23 mouse cellular contexts compared by ENCODE assay signal in genomic region chr7:141369918-141370317, GRCm38 (mm10). TPM values are rescaled to one million over a fixed set of nuclear protein-coding genes. Genes with fewer than 3 reads are reported as not detected.
DNase-seq lines count a peak whose midpoint lies in the region; ATAC-seq and TF ChIP-seq lines count a peak whose summit lies in the region.
"Had no signal": no experiment of that assay in that cellular context is flagged by ENCODE, and none has a peak within 500 bp of the region (broad histone marks: within the 10 kb centered on the region; RNA-seq: fewer than 3 reads in every experiment).

No protein-coding gene starts in this region.

- WGBS in bone marrow, adult 2 months, result 19% methylated on average over 5 of the region's 5 CpGs
- WGBS in liver, embryonic 13.5 days (ENCODE audit: insufficient replicate concordance), result 45% methylated on average over 5 of the region's 5 CpGs
- 70% methylated on average over 5 of the region's 5 CpGs for WGBS in midbrain, embryonic 15.5 days
- 72% methylated on average over 5 of the region's 5 CpGs for WGBS in midbrain, postnatal 0 days

- TF ChIP-seq POLR2A in CH12.LX (IDR thresholded peaks at IDR 0.05; ENCODE audit: low read depth, low read length), result no peak
- TF ChIP-seq POLR2A in bone marrow, adult 2 months (IDR thresholded peaks at IDR 0.05; ENCODE audit: borderline replicate concordance, control insufficient read depth, low read depth, low read length), result no peak

- peaks cover 5% of the 10 kb centered on the region for H3K27me3 ChIP-seq in CH12.LX (replicated peaks)
- H3K27me3 ChIP-seq in liver, embryonic 13.5 days, result no peaks in the 10 kb centered on the region
- no peaks in the 10 kb centered on the region for H3K27me3 ChIP-seq in midbrain, embryonic 15.5 days (replicated peaks)
- no peaks in the 10 kb centered on the region for H3K27me3 ChIP-seq in midbrain, postnatal 0 days (ENCODE audit: insufficient read depth, low read length)
- H3K27me3 ChIP-seq: embryonic facial prominence, embryonic 13.5 days; neural tube, embryonic 12.5 days; stomach, embryonic 15.5 days had no signal

- no peak overlapping the region for H3K27ac ChIP-seq in CH12.LX (ENCODE audit: insufficient read depth, low read depth)
- H3K27ac ChIP-seq in bone marrow, adult 2 months (ENCODE audit: control insufficient read depth, insufficient read depth, low read depth, low read length, poor library complexity), result peak overlapping the region; percentile 26; the same call in 1 of the 2 replicates
- peak overlapping the region; percentile 43 for H3K27ac ChIP-seq in liver, embryonic 13.5 days
- no peak overlapping the region for H3K27ac ChIP-seq in midbrain, embryonic 15.5 days
- no peak overlapping the region for H3K27ac ChIP-seq in midbrain, postnatal 0 days (ENCODE audit: low read depth, low read length)
- H3K27ac ChIP-seq: embryonic facial prominence, embryonic 13.5 days; hindbrain, postnatal 0 days; neural tube, embryonic 12.5 days; stomach, embryonic 15.5 days had no signal

- ATAC-seq in liver, embryonic 13.5 days (ENCODE audit: low read depth), result no peak
- ATAC-seq in midbrain, embryonic 15.5 days (replicated peaks), result no peak
- ATAC-seq in midbrain, postnatal 0 days (ENCODE audit: low FRiP score), result no peak
- ATAC-seq: CD4-positive, CD25-positive, alpha-beta regulatory T cell, adult 4 months; forebrain, embryonic 16.5 days; hindbrain, postnatal 0 days; midbrain, embryonic 16.5 days had no signal

- no peak for DNase-seq in CH12.LX (ENCODE audit: extremely low read depth)
- DNase-seq in liver, embryonic 13.5 days, result no peak
- DNase-seq in naive thymus-derived CD4-positive, alpha-beta T cell, adult 2 months (ENCODE audit: low read depth), result peak; percentile 41
- DNase-seq in cerebellum, adult 9-10 months, result no peak
- DNase-seq in midbrain, postnatal 0 days (ENCODE audit: low spot score), result no peak
- DNase-seq in layer of hippocampus, adult 9-11 months, result no peak
- DNase-seq: adrenal gland, postnatal 10 days; cerebellum, adult 8-10 months; heart, adult 18-20 months; heart, postnatal 4 days; kidney, adult 8-10 months; lung, embryonic 14.5 days; thymus, postnatal 14 days had no signal

- no peaks in the 10 kb centered on the region for H3K79me2 ChIP-seq in CH12.LX (replicated peaks; ENCODE audit: control insufficient read depth, extremely low read depth, insufficient read depth, poor library complexity, severe bottlenecking)

- no peaks in the 10 kb centered on the region for H3K36me3 ChIP-seq in CH12.LX (replicated peaks in 1 of 2; ENCODE audit: control insufficient read depth in 1 of 2, insufficient read depth in 1 of 2, low read length in 1 of 2)
- H3K36me3 ChIP-seq in liver, embryonic 13.5 days, result no peaks in the 10 kb centered on the region
- H3K36me3 ChIP-seq in midbrain, embryonic 15.5 days (replicated peaks), result no peaks in the 10 kb centered on the region
- no peaks in the 10 kb centered on the region for H3K36me3 ChIP-seq in midbrain, postnatal 0 days (ENCODE audit: insufficient read depth, low read length)
- H3K36me3 ChIP-seq: embryonic facial prominence, embryonic 13.5 days; neural tube, embryonic 12.5 days; stomach, embryonic 15.5 days had no signal

- peaks cover 5% of the 10 kb centered on the region for H3K9me3 ChIP-seq in CH12.LX (replicated peaks; ENCODE audit: low read length)
- no peaks in the 10 kb centered on the region for H3K9me3 ChIP-seq in liver, embryonic 13.5 days (replicated peaks)
- H3K9me3 ChIP-seq in midbrain, embryonic 15.5 days, result no peaks in the 10 kb centered on the region
- H3K9me3 ChIP-seq in midbrain, postnatal 0 days (ENCODE audit: low read length), result no peaks in the 10 kb centered on the region
- H3K9me3 ChIP-seq: embryonic facial prominence, embryonic 13.5 days; neural tube, embryonic 12.5 days; stomach, embryonic 15.5 days had no signal

- H3K4me2 ChIP-seq in CH12.LX (ENCODE audit: insufficient read depth, low read depth, poor library complexity, severe bottlenecking), result no peak overlapping the region
- H3K4me2 ChIP-seq in liver, embryonic 13.5 days, result no peak overlapping the region
- H3K4me2 ChIP-seq in midbrain, embryonic 15.5 days, result no peak overlapping the region
- H3K4me2 ChIP-seq in midbrain, postnatal 0 days (ENCODE audit: low read depth, low read length, poor library complexity, severe bottlenecking), result no peak overlapping the region
- H3K4me2 ChIP-seq: embryonic facial prominence, embryonic 13.5 days; lung, embryonic 14.5 days; neural tube, embryonic 12.5 days; stomach, embryonic 15.5 days had no signal

- no peak for TF ChIP-seq CTCF in CH12.LX (conservative IDR thresholded peaks at IDR 0.05 in 1 of 2, IDR thresholded peaks at IDR 0.05 in 1 of 2; ENCODE audit: low read depth in 2 of 2, low read length in 2 of 2)
- TF ChIP-seq CTCF in bone marrow, adult 2 months (IDR thresholded peaks at IDR 0.05; ENCODE audit: control insufficient read depth, insufficient read depth, low read length), result no peak
- no peak for TF ChIP-seq CTCF in midbrain, postnatal 0 days (IDR thresholded peaks at IDR 0.05)

- TF ChIP-seq RAD21 in CH12.LX (IDR thresholded peaks at IDR 0.05; ENCODE audit: low read depth, low read length), result no peak

- dilution Hi-C loops in CH12.LX (cut with MboI; ENCODE audit: extremely low pct_ligation_motif_present, extremely low pct_unique_long_range_greater_than_20kb, low sequenced_read_pairs), result no loop called here

- no peak overlapping the region for H3K4me3 ChIP-seq in CH12.LX (replicated peaks in 1 of 3; ENCODE audit: low read depth in 2 of 3, low read length in 2 of 3, poor library complexity in 1 of 3)
- no peak overlapping the region for H3K4me3 ChIP-seq in bone marrow, adult 2 months (replicated peaks; ENCODE audit: control insufficient read depth, low read depth, low read length)
- no peak overlapping the region for H3K4me3 ChIP-seq in liver, embryonic 13.5 days (replicated peaks)
- H3K4me3 ChIP-seq in midbrain, embryonic 15.5 days, result no peak overlapping the region
- H3K4me3 ChIP-seq in midbrain, postnatal 0 days (ENCODE audit: low read depth, low read length), result no peak overlapping the region
- H3K4me3 ChIP-seq: embryonic facial prominence, embryonic 13.5 days; megakaryocyte, embryonic 14.5 days; neural tube, embryonic 12.5 days; stomach, embryonic 15.5 days had no signal

- no peak overlapping the region for H3K9ac ChIP-seq in CH12.LX (ENCODE audit: insufficient read depth, low read depth)
- H3K9ac ChIP-seq in liver, embryonic 13.5 days, result no peak overlapping the region
- no peak overlapping the region for H3K9ac ChIP-seq in midbrain, embryonic 15.5 days
- no peak overlapping the region for H3K9ac ChIP-seq in midbrain, postnatal 0 days (replicated peaks; ENCODE audit: low read length, poor library complexity, severe bottlenecking)
- H3K9ac ChIP-seq: embryonic facial prominence, embryonic 13.5 days; lung, embryonic 14.5 days; neural tube, embryonic 12.5 days; stomach, embryonic 15.5 days had no signal

- in situ Hi-C loops in CH12.LX (cut with MboI; ENCODE audit: low pct_ligation_motif_present, low pct_unique_long_range_greater_than_20kb, low sequenced_read_pairs), result loop anchor here (10.0 to 25.0 kb wide), 2 partner anchors 105 to 383 kb away; partner anchors contain the start of gene Irf7

- TF ChIP-seq EP300 in CH12.LX (IDR thresholded peaks at IDR 0.05; ENCODE audit: low read length), result no peak

- H3K4me1 ChIP-seq in CH12.LX (ENCODE audit: control insufficient read depth in 1 of 2, insufficient read depth in 2 of 2), result peaks cover 8 to 37% of the 10 kb centered on the region in 2 experiments; a peak in 3 of 4 replicates
- peaks cover 2% of the 10 kb centered on the region; the same call in 1 of the 2 replicates for H3K4me1 ChIP-seq in bone marrow, adult 2 months (ENCODE audit: control insufficient read depth, insufficient read depth, low read length)
- peaks cover 49% of the 10 kb centered on the region for H3K4me1 ChIP-seq in liver, embryonic 13.5 days (replicated peaks)
- no peaks in the 10 kb centered on the region for H3K4me1 ChIP-seq in midbrain, embryonic 15.5 days
- no peaks in the 10 kb centered on the region for H3K4me1 ChIP-seq in midbrain, postnatal 0 days (ENCODE audit: insufficient read depth, low read length)
- H3K4me1 ChIP-seq: neural tube, embryonic 12.5 days; stomach, embryonic 15.5 days had no signal

RNA-seq across cellular contexts. Expression of gene Taldo1, which starts 22.1 kb away (rescaled TPM):
- total RNA-seq in CH12.LX (2012; rRNA removed) (188 and 205 TPM in 2 replicates), CH12.LX (2014; rRNA removed) (228 and 237 TPM in 2 replicates)
- polyA plus RNA-seq in CH12.LX (2012; ENCODE audit: insufficient read length, low read depth), result 124 and 129 TPM in 2 replicates
- 324 and 522 TPM in 2 replicates for polyA plus RNA-seq in bone marrow, adult 2 months (2011; ENCODE audit: insufficient read depth, insufficient read length, low replicate concordance, missing spikeins)
- 518 and 542 TPM in 2 replicates for polyA plus RNA-seq in liver, embryonic 13.5 days (2015; fragmentation: Nextera tagmentation; extraction: Ambion mirVana)
- 292 and 298 TPM in 2 replicates for polyA plus RNA-seq in midbrain, embryonic 15.5 days (2015; fragmentation: Nextera tagmentation; extraction: Ambion mirVana)
- total RNA-seq in midbrain, postnatal 0 days (2014; rRNA removed), result 166 and 175 TPM in 2 replicates
- polyA plus RNA-seq in midbrain, postnatal 0 days (2015; fragmentation: Nextera tagmentation; extraction: Ambion mirVana), result 245 and 255 TPM in 2 replicates

RNA-seq across cellular contexts. Expression of gene Eps8l2, which starts 31.2 kb away (rescaled TPM):
- 0.50 and 1.1 TPM in 2 replicates for total RNA-seq in CH12.LX (2012; rRNA removed)
- not detected in 2 replicates for total RNA-seq in CH12.LX (2014; rRNA removed)
- 0.51 and 0.91 TPM in 2 replicates for polyA plus RNA-seq in CH12.LX (2012; ENCODE audit: insufficient read length, low read depth)
- 0.57 and 0.79 TPM in 2 replicates for polyA plus RNA-seq in bone marrow, adult 2 months (2011; ENCODE audit: insufficient read depth, insufficient read length, low replicate concordance, missing spikeins)
- 5.1 and 6.6 TPM in 2 replicates for polyA plus RNA-seq in liver, embryonic 13.5 days (2015; fragmentation: Nextera tagmentation; extraction: Ambion mirVana)
- 0.49 and 0.66 TPM in 2 replicates for polyA plus RNA-seq in midbrain, embryonic 15.5 days (2015; fragmentation: Nextera tagmentation; extraction: Ambion mirVana)
- 2.4 and 3.1 TPM in 2 replicates for total RNA-seq in midbrain, postnatal 0 days (2014; rRNA removed)
- polyA plus RNA-seq in midbrain, postnatal 0 days (2015; fragmentation: Nextera tagmentation; extraction: Ambion mirVana), result 0.48 and 0.74 TPM in 2 replicates
- polyA plus RNA-seq: CD4-positive, CD25-positive, alpha-beta regulatory T cell, adult 4 months had no signal

RNA-seq across cellular contexts. Expression of gene Tmem80, which starts 42.4 kb away (rescaled TPM):
- total RNA-seq in CH12.LX (2012; rRNA removed), result 7.4 and 8.5 TPM in 2 replicates
- total RNA-seq in CH12.LX (2014; rRNA removed), result 6.4 and 8.3 TPM in 2 replicates
- 8.2 and 9.9 TPM in 2 replicates for polyA plus RNA-seq in CH12.LX (2012; ENCODE audit: insufficient read length, low read depth)
- 23.5 and 33.0 TPM in 2 replicates for polyA plus RNA-seq in bone marrow, adult 2 months (2011; ENCODE audit: insufficient read depth, insufficient read length, low replicate concordance, missing spikeins)
- 18.2 and 19.6 TPM in 2 replicates for polyA plus RNA-seq in liver, embryonic 13.5 days (2015; fragmentation: Nextera tagmentation; extraction: Ambion mirVana)
- 63.0 and 63.3 TPM in 2 replicates for polyA plus RNA-seq in midbrain, embryonic 15.5 days (2015; fragmentation: Nextera tagmentation; extraction: Ambion mirVana)
- 25.8 and 29.1 TPM in 2 replicates for total RNA-seq in midbrain, postnatal 0 days (2014; rRNA removed)
- 31.5 and 34.5 TPM in 2 replicates for polyA plus RNA-seq in midbrain, postnatal 0 days (2015; fragmentation: Nextera tagmentation; extraction: Ambion mirVana)

RNA-seq across cellular contexts. Expression of gene Deaf1, which starts 42.4 kb away (rescaled TPM):
- total RNA-seq in CH12.LX (2012; rRNA removed) (10.0 and 10.7 TPM in 2 replicates), CH12.LX (2014; rRNA removed) (3.5 and 5.7 TPM in 2 replicates)
- 31.6 and 37.7 TPM in 2 replicates for polyA plus RNA-seq in CH12.LX (2012; ENCODE audit: insufficient read length, low read depth)
- polyA plus RNA-seq in bone marrow, adult 2 months (2011; ENCODE audit: insufficient read depth, insufficient read length, low replicate concordance, missing spikeins), result 49.1 and 51.4 TPM in 2 replicates
- polyA plus RNA-seq in liver, embryonic 13.5 days (2015; fragmentation: Nextera tagmentation; extraction: Ambion mirVana), result 16.3 and 17.1 TPM in 2 replicates
- polyA plus RNA-seq in midbrain, embryonic 15.5 days (2015; fragmentation: Nextera tagmentation; extraction: Ambion mirVana), result 224 and 234 TPM in 2 replicates
- 246 and 289 TPM in 2 replicates for total RNA-seq in midbrain, postnatal 0 days (2014; rRNA removed)
- polyA plus RNA-seq in midbrain, postnatal 0 days (2015; fragmentation: Nextera tagmentation; extraction: Ambion mirVana), result 291 and 306 TPM in 2 replicates

RNA-seq across cellular contexts. Expression of gene Gatd1, which starts 44.0 kb away (rescaled TPM):
- total RNA-seq in CH12.LX (2012; rRNA removed) (23.9 and 29.6 TPM in 2 replicates), CH12.LX (2014; rRNA removed) (26.4 and 31.4 TPM in 2 replicates)
- polyA plus RNA-seq in CH12.LX (2012; ENCODE audit: insufficient read length, low read depth), result 17.6 and 21.2 TPM in 2 replicates
- 26.2 and 33.6 TPM in 2 replicates for polyA plus RNA-seq in bone marrow, adult 2 months (2011; ENCODE audit: insufficient read depth, insufficient read length, low replicate concordance, missing spikeins)
- polyA plus RNA-seq in liver, embryonic 13.5 days (2015; fragmentation: Nextera tagmentation; extraction: Ambion mirVana), result 18.1 and 18.3 TPM in 2 replicates
- polyA plus RNA-seq in midbrain, embryonic 15.5 days (2015; fragmentation: Nextera tagmentation; extraction: Ambion mirVana), result 57.2 and 59.5 TPM in 2 replicates
- total RNA-seq in midbrain, postnatal 0 days (2014; rRNA removed), result 72.0 and 72.9 TPM in 2 replicates
- polyA plus RNA-seq in midbrain, postnatal 0 days (2015; fragmentation: Nextera tagmentation; extraction: Ambion mirVana), result 47.7 and 48.9 TPM in 2 replicates

Comparison
In these comparisons a context has a peak if more than half of its experiments do, and no peak if none do; other contexts are left out.
1. H3K27ac ChIP-seq: peak in bone marrow, adult 2 months (single experiment) and liver, embryonic 13.5 days (single experiment); none in CH12.LX (single experiment), midbrain, embryonic 15.5 days (single experiment) and midbrain, postnatal 0 days (single experiment).